Mouse (Mus musculus): ENCODE measurements around the gene Npas2.

DNA sequence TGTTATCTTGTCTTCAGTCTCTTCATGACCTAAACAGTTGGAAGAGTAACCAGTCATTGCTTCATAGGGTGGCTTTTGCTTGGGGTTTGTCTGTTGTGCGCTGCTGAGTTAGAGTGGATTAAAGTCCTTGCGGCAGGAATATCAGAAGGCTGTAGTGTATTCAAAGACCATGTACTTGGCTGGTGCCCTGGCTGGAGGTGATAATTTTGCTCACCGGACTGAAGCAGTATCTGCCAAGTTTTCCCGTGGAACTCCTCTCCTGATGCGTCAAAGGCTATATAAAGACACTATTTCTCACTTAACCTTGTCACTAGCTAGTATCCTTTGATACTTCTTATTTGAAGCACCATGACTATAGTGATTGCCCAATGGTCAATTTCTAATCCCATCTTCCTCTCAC, 34.9 kb downstream of the Npas2 start:
- TF ChIP-seq CTCF (IDR thresholded peaks at IDR 0.05; ENCODE audit: low read depth): no peak
- TF ChIP-seq EP300 (IDR thresholded peaks at IDR 0.05; ENCODE audit: low read depth): no peak

All from heart, postnatal 0 days (tissue).